Mouse (Mus musculus): ENCODE data around the gene Igf1r. TPM values are rescaled to one million over a fixed set of nuclear protein-coding genes. Genes with fewer than 3 reads are reported as not detected.
A peak's percentile ranks its signal among the peaks of the same experiment; 100 is the strongest.

Gene Igf1r
- polyA plus RNA-seq, 1 experiment from 2014 or later, result 47.2 TPM

DNA sequence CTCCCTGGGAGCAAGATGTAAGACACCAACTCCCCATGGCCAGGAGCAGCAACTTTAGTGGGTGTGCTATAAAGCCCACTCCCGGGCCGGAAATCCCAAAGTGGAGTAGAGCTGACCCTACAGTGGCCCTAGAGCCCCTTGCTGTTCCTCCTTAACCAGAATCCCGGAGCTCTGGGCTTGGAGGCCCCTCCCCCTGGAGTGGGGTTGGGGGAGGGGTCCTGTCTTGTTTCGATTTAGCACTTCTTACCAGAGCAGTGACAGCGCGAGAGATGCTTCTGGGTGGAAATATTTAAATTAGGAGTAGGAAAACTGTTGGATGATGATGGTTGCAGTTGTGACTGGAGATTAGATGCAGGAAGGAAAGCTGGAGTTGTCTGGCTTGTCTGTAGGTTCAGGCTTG, 275.9 kb downstream of the Igf1r start:
- WGBS, result 31% methylated on average over 6 of the region's 6 CpGs
- Histone ChIP-seq H3K36me3 (peaks cover 73% of the 10 kb centered on the region), H3K27ac (peak overlapping the region; percentile 32; the same call in 1 of the 2 replicates), H3K4me1 (replicated peaks) (peaks cover 30% of the 10 kb centered on the region), H3K9me3 (no peaks in the 10 kb centered on the region), H3K4me3 (replicated peaks) (no peak overlapping the region), H3K27me3 (no peaks in the 10 kb centered on the region), H3K4me2 (no peak overlapping the region), H3K9ac (replicated peaks) (no peak overlapping the region)
- ATAC-seq (ENCODE audit: insufficient number of reproducible peaks, insufficient read depth, low FRiP score, low TSS enrichment, low read depth), result no peak

DNA sequence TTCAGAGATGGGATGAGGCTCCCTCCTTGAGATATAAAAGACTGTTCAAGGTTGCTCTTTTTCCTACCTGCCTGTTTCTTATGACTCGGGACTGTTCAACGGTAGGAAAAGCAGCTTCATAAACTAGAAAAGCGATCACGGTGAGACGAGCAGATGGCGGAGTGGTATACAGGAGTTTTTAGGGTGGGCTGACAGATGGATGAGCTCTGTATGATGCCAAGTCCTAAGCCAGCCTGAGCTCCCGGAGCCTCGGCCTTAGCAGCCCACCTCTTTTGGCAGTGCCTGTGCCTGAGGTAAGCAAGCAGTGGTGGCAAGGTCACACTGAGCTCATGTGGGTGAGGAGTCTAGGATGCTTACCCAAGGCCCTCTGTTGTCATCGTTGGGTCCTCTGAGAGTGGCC, 278.2 kb downstream of the Igf1r start:
- Histone ChIP-seq H3K27me3 (no peaks in the 10 kb centered on the region), H3K4me3 (replicated peaks) (no peak overlapping the region), H3K36me3 (peaks cover 51% of the 10 kb centered on the region), H3K4me1 (replicated peaks) (peaks cover 33% of the 10 kb centered on the region), H3K9me3 (no peaks in the 10 kb centered on the region), H3K4me2 (no peak overlapping the region), H3K9ac (replicated peaks) (no peak overlapping the region), H3K27ac (no peak overlapping the region)
- WGBS, result 93% methylated on average over 9 of the region's 9 CpGs
- ATAC-seq (ENCODE audit: insufficient number of reproducible peaks, insufficient read depth, low FRiP score, low TSS enrichment, low read depth), result no peak

DNA sequence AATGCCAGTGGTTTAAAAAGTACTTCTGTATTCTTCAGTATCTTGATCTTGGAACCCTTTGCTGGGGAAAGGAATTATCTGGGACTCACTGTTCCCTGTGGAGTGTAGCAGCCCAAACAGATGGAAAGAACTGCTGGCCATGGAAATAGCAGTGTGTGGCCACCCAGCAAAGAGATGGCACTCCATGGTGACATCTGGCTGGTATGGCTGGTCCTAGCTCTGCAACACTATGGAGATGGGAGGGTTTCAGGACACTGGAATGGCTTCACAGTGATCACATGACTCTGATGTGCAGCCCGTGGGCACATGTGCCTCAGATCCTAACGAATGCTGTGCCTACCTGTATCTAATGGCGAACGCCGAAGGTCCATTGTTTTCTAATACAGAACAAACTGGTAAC, 279.9 kb downstream of the Igf1r start:
- WGBS, result 91% methylated on average over 5 of the region's 5 CpGs
- Histone ChIP-seq H3K27me3 (no peaks in the 10 kb centered on the region), H3K4me3 (replicated peaks) (no peak overlapping the region), H3K4me2 (no peak overlapping the region), H3K9ac (replicated peaks) (0 out of 2 replicates have a peak overlapping the region, but pooled peaks have one; percentile 23), H3K27ac (peak overlapping the region; percentile 18), H3K4me1 (replicated peaks) (peaks cover 37% of the 10 kb centered on the region), H3K36me3 (peaks cover 36% of the 10 kb centered on the region), H3K9me3 (no peaks in the 10 kb centered on the region)
- no peak for ATAC-seq (ENCODE audit: insufficient number of reproducible peaks, insufficient read depth, low FRiP score, low TSS enrichment, low read depth)

DNA sequence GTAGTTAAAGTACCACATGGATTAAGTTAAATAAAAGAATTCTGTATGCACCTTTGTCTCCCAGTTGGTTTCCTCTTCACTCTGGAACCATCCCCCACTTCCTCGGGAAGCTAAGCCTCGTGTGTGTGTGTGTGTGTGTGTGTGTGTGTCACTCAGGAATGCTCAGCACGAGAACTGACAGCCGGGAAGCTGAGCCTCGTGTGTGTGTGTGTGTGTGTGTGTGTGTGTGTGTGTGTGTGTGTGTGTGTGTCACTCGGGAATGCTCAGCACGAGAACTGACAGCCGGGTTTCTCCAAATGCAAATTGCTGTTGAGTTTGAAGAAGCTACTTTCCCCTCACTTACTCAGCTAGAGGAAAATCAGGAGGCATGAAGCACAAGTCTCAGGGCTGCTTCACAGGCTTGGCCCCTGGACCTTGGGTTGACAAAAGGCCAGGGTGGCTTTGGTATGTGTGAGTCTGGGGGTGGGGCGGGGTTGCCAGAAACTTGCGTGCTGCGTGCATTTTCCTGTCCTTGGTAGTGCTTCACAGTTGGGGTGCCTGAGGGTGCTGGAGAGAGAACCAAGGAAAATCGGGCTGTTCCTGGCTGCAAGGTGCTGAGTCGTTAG, 281.1 kb downstream of the Igf1r start:
- 38% methylated on average over 13 of the region's 13 CpGs for WGBS
- Histone ChIP-seq H3K9ac (replicated peaks) (no peak overlapping the region), H3K27me3 (no peaks in the 10 kb centered on the region), H3K4me3 (replicated peaks) (no peak overlapping the region), H3K36me3 (peaks cover 28% of the 10 kb centered on the region), H3K9me3 (no peaks in the 10 kb centered on the region), H3K4me2 (no peak overlapping the region), H3K27ac (peak overlapping the region; percentile 32; the same call in 1 of the 2 replicates), H3K4me1 (replicated peaks) (peaks cover 26% of the 10 kb centered on the region)
- no peak for ATAC-seq (ENCODE audit: insufficient number of reproducible peaks, insufficient read depth, low FRiP score, low TSS enrichment, low read depth)

DNA sequence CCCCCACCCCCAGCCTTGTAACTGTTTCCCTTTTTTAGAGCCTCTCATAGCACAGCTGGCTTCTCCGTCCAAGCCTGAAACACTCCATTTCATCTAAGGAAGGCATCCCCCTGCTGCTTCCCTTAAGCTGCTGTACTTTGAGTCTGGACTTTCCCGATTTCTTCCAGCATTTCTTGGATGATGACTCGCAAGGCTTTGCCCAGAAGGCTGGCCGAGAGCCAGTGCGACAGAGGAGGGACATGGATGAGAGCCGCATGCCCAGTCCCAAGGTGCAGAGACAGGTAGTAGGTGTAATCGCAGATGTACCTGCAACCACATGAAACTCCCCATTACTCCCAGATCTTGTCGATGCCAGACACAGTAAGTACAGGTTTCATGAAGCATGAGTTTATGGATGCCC, 284.2 kb downstream of the Igf1r start:
- no peaks in the 10 kb centered on the region for H3K9me3 ChIP-seq
- H3K4me2 ChIP-seq, result no peak overlapping the region
- WGBS, result 81% methylated on average over 8 of the region's 8 CpGs
- H3K27ac ChIP-seq, result no peak overlapping the region
- no peak for ATAC-seq (ENCODE audit: insufficient number of reproducible peaks, insufficient read depth, low FRiP score, low TSS enrichment, low read depth)
- H3K4me3 ChIP-seq (replicated peaks), result no peak overlapping the region
- no peaks in the 10 kb centered on the region for H3K27me3 ChIP-seq
- H3K36me3 ChIP-seq, result peaks cover under 1% of the 10 kb centered on the region; the same call in 1 of the 2 replicates
- H3K4me1 ChIP-seq (replicated peaks), result peaks cover 30% of the 10 kb centered on the region
- H3K9ac ChIP-seq (replicated peaks), result no peak overlapping the region

DNA sequence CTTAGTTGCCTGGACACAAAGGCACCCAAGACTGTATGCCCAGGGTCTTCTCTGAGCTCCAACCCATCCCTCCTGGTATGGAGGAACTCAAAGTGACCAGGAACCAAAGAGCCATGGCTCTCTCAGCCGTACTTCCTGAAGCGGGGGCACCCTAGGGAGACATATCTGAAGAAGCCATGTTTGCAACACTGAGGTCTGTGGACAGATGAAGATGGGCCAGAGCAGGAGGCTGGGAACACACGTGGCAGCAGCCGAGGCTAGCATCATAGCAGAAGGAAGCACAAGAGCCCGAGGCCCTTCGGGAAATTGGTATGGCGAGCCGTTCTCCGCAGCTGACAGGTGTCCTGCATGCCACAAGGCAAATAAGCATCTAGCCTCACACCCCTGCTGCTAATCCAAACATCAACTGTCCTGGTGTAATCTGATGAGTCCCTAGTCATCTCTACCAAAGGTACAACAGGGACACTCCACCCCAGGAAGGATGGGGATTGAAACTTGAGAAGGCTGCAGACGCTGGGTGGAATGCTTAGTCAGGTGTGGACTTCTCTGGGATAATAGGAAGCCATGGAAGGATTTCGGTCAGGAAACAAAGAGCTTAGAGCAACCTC, 286.7 kb downstream of the Igf1r start:
- ATAC-seq (ENCODE audit: insufficient number of reproducible peaks, insufficient read depth, low FRiP score, low TSS enrichment, low read depth), result no peak
- H3K4me2 ChIP-seq, result no peak overlapping the region
- H3K9me3 ChIP-seq, result no peaks in the 10 kb centered on the region
- H3K27me3 ChIP-seq, result no peaks in the 10 kb centered on the region
- no peaks in the 10 kb centered on the region for H3K36me3 ChIP-seq
- 63% methylated on average over 11 of the region's 11 CpGs for WGBS
- H3K4me3 ChIP-seq (replicated peaks), result no peak overlapping the region
- no peak overlapping the region for H3K27ac ChIP-seq
- no peak overlapping the region for H3K9ac ChIP-seq (replicated peaks)
- peaks cover 14% of the 10 kb centered on the region for H3K4me1 ChIP-seq (replicated peaks)

DNA sequence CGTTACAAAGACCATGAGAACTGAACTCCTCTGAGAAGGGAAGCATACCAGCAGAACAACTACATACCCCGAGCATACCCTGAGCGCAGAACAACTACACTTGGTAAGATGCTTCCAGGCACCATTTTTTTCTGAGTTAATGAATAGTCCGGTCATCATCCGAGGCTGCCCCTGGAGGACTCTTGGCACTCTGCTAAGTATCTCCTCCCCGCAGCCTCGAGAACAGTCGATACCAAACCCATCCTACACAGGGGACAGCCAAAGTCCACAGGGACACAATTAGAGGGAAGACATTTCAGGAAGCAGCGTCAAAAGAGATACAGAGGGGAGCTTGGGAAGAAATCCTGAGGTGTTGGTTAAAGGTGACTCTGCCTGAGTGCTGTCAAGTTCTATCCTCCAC, 288.6 kb downstream of the Igf1r start:
- Histone ChIP-seq H3K36me3 (no peaks in the 10 kb centered on the region), H3K4me2 (no peak overlapping the region), H3K9me3 (no peaks in the 10 kb centered on the region), H3K27me3 (no peaks in the 10 kb centered on the region), H3K4me1 (replicated peaks) (peaks cover 17% of the 10 kb centered on the region), H3K27ac (no peak overlapping the region), H3K9ac (replicated peaks) (no peak overlapping the region), H3K4me3 (replicated peaks) (no peak overlapping the region)
- no peak for ATAC-seq (ENCODE audit: insufficient number of reproducible peaks, insufficient read depth, low FRiP score, low TSS enrichment, low read depth)
- WGBS, result 82% methylated on average over 9 of the region's 9 CpGs

DNA sequence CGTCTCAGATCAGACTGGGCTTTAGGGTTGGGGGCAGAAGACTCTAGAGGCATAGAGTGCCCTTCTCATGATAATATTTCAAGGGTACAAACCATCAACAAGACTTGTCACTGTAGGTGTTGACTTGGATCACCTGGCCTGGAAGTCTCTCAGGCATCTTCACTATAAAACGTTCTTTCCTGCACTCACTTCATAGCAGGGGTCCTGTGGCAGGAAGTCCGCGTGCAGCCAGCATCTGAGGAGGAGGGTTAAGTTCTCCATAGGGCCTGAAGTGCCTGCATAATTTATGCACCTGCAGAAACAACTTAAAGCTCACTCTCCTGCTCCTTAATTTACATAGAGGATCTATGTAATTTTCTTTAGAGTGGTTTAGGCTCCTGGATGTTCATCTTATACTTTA, 293.1 kb downstream of the Igf1r start:
- WGBS, result 34% methylated on average over 4 of the region's 4 CpGs

DNA sequence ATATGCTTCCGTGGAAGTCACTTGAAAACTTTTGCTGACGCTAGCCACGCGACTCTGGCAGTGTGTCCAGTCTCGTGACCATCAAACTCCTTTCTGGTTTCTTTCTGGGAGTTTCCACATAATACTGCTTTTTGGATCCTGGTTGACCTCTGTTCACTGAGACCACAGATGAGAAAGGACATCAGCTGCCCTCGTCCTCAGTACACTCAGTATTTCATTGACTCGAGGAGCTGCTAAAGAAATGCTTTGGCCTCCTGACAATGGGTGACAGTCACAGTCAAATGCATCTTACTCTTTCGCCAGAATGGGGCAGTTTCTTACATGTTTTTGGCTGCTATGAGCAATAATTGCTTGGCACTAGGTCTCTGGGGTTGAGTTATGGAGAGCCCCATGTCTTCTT, 293.6 kb downstream of the Igf1r start:
- 39% methylated on average over 8 of the region's 8 CpGs for WGBS
- H3K4me3 ChIP-seq (replicated peaks), result no peak overlapping the region
- H3K36me3 ChIP-seq, result no peaks in the 10 kb centered on the region
- H3K9ac ChIP-seq (replicated peaks), result no peak overlapping the region
- no peaks in the 10 kb centered on the region for H3K27me3 ChIP-seq
- H3K27ac ChIP-seq, result no peak overlapping the region
- H3K9me3 ChIP-seq, result peaks cover 5% of the 10 kb centered on the region
- H3K4me1 ChIP-seq (replicated peaks), result peaks cover 16% of the 10 kb centered on the region
- ATAC-seq (ENCODE audit: insufficient number of reproducible peaks, insufficient read depth, low FRiP score, low TSS enrichment, low read depth), result no peak
- no peak overlapping the region for H3K4me2 ChIP-seq

More for the DNA sequence above, 293.1 kb downstream of the Igf1r start:
- Histone ChIP-seq H3K27ac (no peak overlapping the region), H3K4me1 (replicated peaks) (peaks cover 16% of the 10 kb centered on the region), H3K9me3 (peaks cover 5% of the 10 kb centered on the region), H3K9ac (replicated peaks) (no peak overlapping the region), H3K4me2 (no peak overlapping the region), H3K36me3 (no peaks in the 10 kb centered on the region), H3K27me3 (no peaks in the 10 kb centered on the region), H3K4me3 (replicated peaks) (no peak overlapping the region)
- ATAC-seq (ENCODE audit: insufficient number of reproducible peaks, insufficient read depth, low FRiP score, low TSS enrichment, low read depth), result no peak

DNA sequence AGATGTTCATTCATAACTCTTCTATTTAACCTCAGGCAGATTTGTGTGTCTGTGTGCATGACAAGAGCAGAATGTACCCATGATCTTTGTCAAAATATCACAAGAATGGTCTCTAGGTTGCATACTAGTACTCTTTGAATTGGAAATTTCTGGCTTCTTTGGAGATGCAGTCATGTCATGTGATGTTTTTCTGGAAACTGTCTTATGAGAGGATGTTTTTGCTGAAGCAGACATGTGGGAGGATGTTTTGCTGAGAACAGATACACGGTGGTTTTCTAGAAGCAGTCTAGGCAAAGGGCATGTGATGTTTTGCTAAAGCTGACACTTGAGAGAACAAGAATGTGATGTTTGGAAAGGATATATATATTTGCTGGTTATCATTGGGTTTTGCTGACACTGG, 297.8 kb downstream of the Igf1r start:
- no peak for ATAC-seq (ENCODE audit: insufficient number of reproducible peaks, insufficient read depth, low FRiP score, low TSS enrichment, low read depth)
- Histone ChIP-seq H3K36me3 (no peaks in the 10 kb centered on the region), H3K9me3 (peaks cover 5% of the 10 kb centered on the region), H3K9ac (replicated peaks) (no peak overlapping the region), H3K4me3 (replicated peaks) (no peak overlapping the region), H3K4me1 (replicated peaks) (peaks cover 15% of the 10 kb centered on the region), H3K27ac (no peak overlapping the region), H3K27me3 (no peaks in the 10 kb centered on the region), H3K4me2 (no peak overlapping the region)
- WGBS, result 89% methylated on average over 1 of the region's 1 CpGs

DNA sequence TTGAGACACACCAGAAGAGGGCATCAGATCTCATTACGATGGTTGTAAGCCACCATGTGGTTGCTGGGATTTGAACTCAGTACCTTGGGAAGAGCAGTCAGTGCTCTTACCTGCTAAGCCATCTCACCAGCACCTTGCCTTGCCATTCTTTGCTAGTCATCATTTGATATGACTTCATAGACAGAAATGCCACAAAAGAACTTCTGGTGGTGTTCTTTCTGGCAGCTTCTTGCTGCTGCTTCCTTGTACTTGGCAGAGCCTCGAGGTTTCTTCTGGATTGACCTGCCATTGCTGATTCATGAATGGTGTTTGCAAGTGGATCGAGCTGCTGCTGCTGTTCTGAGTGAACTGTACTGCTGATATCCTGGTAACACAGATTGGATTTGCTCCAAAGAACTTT, 298.3 kb downstream of the Igf1r start:
- H3K9ac ChIP-seq (replicated peaks), result no peak overlapping the region
- no peak overlapping the region for H3K4me3 ChIP-seq (replicated peaks)
- no peak overlapping the region for H3K4me2 ChIP-seq
- peaks cover 10% of the 10 kb centered on the region for H3K4me1 ChIP-seq (replicated peaks)
- no peaks in the 10 kb centered on the region for H3K36me3 ChIP-seq
- 86% methylated on average over 3 of the region's 3 CpGs for whole genome bisulfite sequencing
- H3K27me3 ChIP-seq, result no peaks in the 10 kb centered on the region
- peaks cover 5% of the 10 kb centered on the region for H3K9me3 ChIP-seq
- H3K27ac ChIP-seq, result no peak overlapping the region
- no peak for ATAC-seq (ENCODE audit: insufficient number of reproducible peaks, insufficient read depth, low FRiP score, low TSS enrichment, low read depth)

DNA sequence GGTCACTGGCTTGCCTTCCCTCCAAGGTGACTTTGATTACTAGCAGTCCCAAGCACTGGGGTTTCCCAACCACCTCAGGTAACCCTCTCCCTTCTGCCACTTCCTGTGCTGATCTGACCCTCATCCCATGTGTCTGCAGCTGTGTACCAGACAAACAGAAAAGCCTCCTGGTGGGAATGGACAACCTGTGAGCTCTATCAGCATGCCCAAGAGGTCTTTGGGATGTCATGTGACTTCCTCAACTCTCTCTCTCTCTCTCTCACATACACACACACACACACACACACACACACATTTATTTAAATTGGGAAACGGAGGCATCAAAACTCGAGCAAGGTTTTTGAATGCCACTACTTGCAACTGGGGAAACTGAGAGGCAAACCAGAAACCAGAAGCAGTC, 305.1 kb downstream of the Igf1r start:
- H3K27ac ChIP-seq, result no peak overlapping the region
- H3K4me2 ChIP-seq, result no peak overlapping the region
- no peaks in the 10 kb centered on the region for H3K36me3 ChIP-seq
- no peaks in the 10 kb centered on the region for H3K9me3 ChIP-seq
- ATAC-seq (ENCODE audit: insufficient number of reproducible peaks, insufficient read depth, low FRiP score, low TSS enrichment, low read depth), result no peak
- 69% methylated on average over 2 of the region's 2 CpGs for WGBS
- no peak overlapping the region for H3K4me3 ChIP-seq (replicated peaks)
- no peaks in the 10 kb centered on the region for H3K27me3 ChIP-seq
- H3K9ac ChIP-seq (replicated peaks), result no peak overlapping the region
- peaks cover 17% of the 10 kb centered on the region for H3K4me1 ChIP-seq (replicated peaks)
